Mouse (Mus musculus) small intestine, adult 2 months (tissue): ENCODE results near the gene Phgr1. TPM values are rescaled to one million over a fixed set of nuclear protein-coding genes. Genes with fewer than 3 reads are reported as not detected.
A peak's percentile ranks its signal among the peaks of the same experiment; 100 is the strongest.

Experiments
- H3K27ac ChIP-seq: fragments of 200-500 bp; 2 replicates; pipeline ENCODE4 v1.5.1; 2012; ENCODE audit warnings: low read depth, low read length, control low read depth, inconsistent platforms; ENCODE audit not compliant: insufficient read depth
- H3K27me3 ChIP-seq: fragments of 200-500 bp; 2 replicates; pipeline ENCODE4 v1.6.1; 2012; ENCODE audit warnings: mild to moderate bottlenecking, moderate library complexity, low read length, inconsistent platforms; ENCODE audit not compliant: control insufficient read depth, insufficient read depth
- H3K36me3 ChIP-seq: fragments of 200-500 bp; 2 replicates; pipeline ENCODE4 v1.6.1; 2012; ENCODE audit warnings: mild to moderate bottlenecking, low read length, control low read depth, inconsistent platforms; ENCODE audit not compliant: control insufficient read depth, insufficient read depth
- H3K4me1 ChIP-seq: fragments of 200-500 bp; 2 replicates; pipeline ENCODE4 v1.6.1; 2012; ENCODE audit warnings: low read length, inconsistent platforms, mixed read lengths; ENCODE audit not compliant: control insufficient read depth, insufficient read depth, insufficient read length
- H3K4me3 ChIP-seq: fragments of 200-500 bp; 2 replicates; pipeline ENCODE4 v1.5.1; 2012; ENCODE audit warnings: low read depth, mild to moderate bottlenecking, control low read depth, inconsistent platforms, low read length, moderate library complexity
- CTCF ChIP-seq: fragments of 200-500 bp; IDR thresholded peaks from 2 replicates; pipeline ENCODE4 v1.5.1; 2012; ENCODE audit warnings: low read depth, mild to moderate bottlenecking, control low read depth, inconsistent platforms, low read length, moderate library complexity, mixed read lengths; ENCODE audit not compliant: insufficient replicate concordance, insufficient read length; ENCODE audit errors: extremely low read depth
- POLR2A ChIP-seq: fragments of 200-500 bp; IDR thresholded peaks from 2 replicates; pipeline ENCODE4 v1.6.1; 2012; ENCODE audit warnings: low read depth, mild to moderate bottlenecking, control low read depth, inconsistent platforms, low read length, moderate library complexity
- WGBS: fragments of 180-500 bp; shearing (Covaris S2); methylation state at CpG from one replicate; pipeline ENCODE4 v1.1.7; 2018; 5-methylcytosine and 5-hydroxymethylcytosine counted together
- polyA plus RNA-seq: library from polyadenylated mRNA; depleted of rRNA; stranded (reverse); fragments of >200 nt; gene quantifications from 2 replicates; pipeline ENCODE4 v1.2.3, GENCODE M21; 2012

Gene Phgr1
- polyA plus RNA-seq, 1 experiment, result 5,176 TPM

GRCm38 (mm10) chr2:118760311-118761025 lies 12.1 kb upstream of the Phgr1 start:
- TF ChIP-seq CTCF, result no peak
- no peak for TF ChIP-seq POLR2A
- Histone ChIP-seq H3K4me1 (peaks cover 51% of the 10 kb centered on the region), H3K36me3 (no peaks in the 10 kb centered on the region), H3K27me3 (no peaks in the 10 kb centered on the region), H3K27ac (0 out of 2 replicates have a peak overlapping the region, but pooled peaks have one; percentile 8), H3K4me3 (no peak overlapping the region)
- WGBS, result 83% methylated on average over 11 of the region's 11 CpGs

DNA sequence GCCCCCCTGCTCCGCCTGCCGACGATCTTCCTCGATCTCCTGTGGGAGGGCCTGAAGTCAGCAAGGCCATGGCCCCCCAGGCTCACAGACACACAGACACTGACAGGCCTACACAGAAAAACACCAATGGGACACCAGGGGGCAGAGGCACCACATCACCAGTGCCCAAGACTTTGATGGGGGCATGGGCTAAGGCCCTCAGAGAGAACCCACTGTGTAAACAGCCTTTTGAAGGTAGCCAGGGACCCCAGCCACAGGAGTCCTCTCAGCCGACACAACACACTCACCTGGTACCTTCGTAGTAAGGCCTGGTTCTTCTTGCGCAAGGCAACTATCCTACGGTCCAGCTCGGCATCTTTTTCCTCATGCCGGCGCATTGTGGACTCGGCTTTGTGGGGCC lies 11.2 kb upstream of the Phgr1 start:
- 90% methylated on average over 12 of the region's 12 CpGs for WGBS
- TF ChIP-seq POLR2A (no peak), CTCF (no peak)
- Histone ChIP-seq H3K27ac (peak overlapping the region; percentile 56), H3K4me1 (peaks cover 60% of the 10 kb centered on the region), H3K4me3 (peak overlapping the region; percentile 44), H3K36me3 (no peaks in the 10 kb centered on the region), H3K27me3 (no peaks in the 10 kb centered on the region)

DNA sequence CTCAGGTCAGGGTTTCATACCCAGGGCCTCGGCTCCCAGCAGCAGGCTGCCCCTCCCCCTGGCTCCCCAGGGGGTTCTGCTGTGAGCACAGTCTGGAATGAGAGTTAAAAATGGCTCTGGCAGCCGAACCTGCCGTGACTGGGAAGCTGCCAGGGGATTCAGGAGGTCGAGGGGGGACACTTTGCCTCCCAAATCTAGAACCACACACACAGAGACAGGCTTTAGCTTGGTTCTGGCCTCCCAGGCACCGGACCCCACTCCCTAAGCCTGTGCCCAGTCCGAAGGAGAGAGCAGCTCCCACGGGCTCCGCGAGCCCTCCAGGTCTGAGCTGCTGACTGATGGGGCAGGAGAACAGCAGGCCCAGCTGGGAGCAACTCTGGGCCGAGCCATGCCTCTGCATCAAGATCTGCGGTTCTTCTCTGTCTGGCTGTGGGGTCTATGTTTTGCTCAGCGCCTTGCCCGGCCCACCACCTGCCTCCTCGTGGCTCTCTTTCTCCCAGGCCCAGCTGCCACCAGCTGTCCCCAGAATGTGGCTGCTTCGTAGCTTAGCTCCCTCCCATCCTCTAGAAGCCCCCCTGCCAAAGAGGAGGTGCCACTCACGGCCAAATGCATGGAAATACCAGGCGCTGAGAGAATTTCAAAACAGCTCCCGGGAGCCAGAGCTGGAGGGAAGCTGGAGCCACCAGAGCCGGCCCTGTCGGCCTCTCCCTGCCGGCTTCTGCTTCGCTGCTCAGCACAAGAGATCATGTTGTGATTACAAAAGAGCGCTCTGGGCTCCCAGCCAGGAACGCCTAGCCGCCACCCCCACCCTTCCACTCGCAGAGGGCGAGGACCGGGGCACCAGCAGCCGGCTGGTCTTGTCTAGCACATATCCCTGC lies 10.4 kb upstream of the Phgr1 start, which contains the start of gene Ccdc9b:
Ccdc9b (minus strand) TSS at position 756 of the 878 bp plus-strand sequence.
- 20% methylated on average over 29 of the region's 29 CpGs for WGBS
- H3K4me3 ChIP-seq, result peak within 1 kb of the TSS; percentile 44
- H3K27ac ChIP-seq, result peak within 1 kb of the TSS; percentile 64
- no peaks in the 10 kb centered on the region for H3K27me3 ChIP-seq
- H3K36me3 ChIP-seq, result no peaks in the 10 kb centered on the region
- peaks cover 67% of the 10 kb centered on the region for H3K4me1 ChIP-seq
- peak; percentile 80 for TF ChIP-seq POLR2A
- TF ChIP-seq CTCF, result no peak

DNA sequence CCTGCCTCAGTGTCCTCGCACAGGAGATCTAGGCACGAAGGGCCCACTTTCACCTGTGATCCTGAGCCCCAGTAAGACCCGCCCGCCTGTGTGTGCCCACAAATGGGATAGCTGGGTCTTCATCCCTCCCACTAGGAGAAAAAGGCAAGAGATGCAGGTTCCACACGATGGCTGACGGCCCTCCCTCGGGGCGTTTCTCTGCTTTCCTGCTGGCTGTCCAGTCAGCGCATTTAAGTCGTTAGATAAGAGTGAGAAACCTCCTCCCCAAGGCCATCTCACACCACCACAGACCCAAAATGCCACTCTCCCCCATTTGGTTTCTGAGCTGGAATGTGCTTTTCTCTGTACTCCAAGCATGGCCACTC lies 9.8 kb upstream of the Phgr1 start:
- Histone ChIP-seq H3K27me3 (no peaks in the 10 kb centered on the region), H3K4me3 (peak overlapping the region; percentile 37), H3K4me1 (peaks cover 69% of the 10 kb centered on the region), H3K27ac (peak overlapping the region; percentile 64), H3K36me3 (no peaks in the 10 kb centered on the region)
- WGBS, result 11% methylated on average over 10 of the region's 10 CpGs
- TF ChIP-seq POLR2A (no peak), CTCF (no peak)

DNA sequence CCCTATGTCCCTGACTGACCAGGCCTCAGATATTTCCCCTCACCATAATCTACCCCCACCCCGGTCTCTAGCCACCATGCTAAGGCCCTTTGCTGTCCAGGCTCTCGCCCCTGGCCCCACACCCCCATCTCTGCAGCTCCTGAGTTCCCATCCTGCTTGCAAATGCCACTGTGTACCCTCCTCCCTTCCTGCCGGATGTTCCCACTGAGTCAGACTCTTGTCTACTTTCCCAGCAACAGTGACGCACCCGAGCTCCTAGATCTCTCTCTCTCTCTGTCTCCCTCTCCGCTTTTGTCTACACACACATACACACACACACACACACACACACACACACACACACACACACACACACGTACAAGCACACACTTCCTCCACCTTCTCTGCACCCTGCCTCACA lies 9.1 kb upstream of the Phgr1 start:
- no peaks in the 10 kb centered on the region for H3K36me3 ChIP-seq
- no peaks in the 10 kb centered on the region for H3K27me3 ChIP-seq
- 73% methylated on average over 7 of the region's 7 CpGs for WGBS
- TF ChIP-seq CTCF (no peak), POLR2A (no peak)
- peak overlapping the region; percentile 64 for H3K27ac ChIP-seq
- no peak overlapping the region for H3K4me3 ChIP-seq
- H3K4me1 ChIP-seq, result peaks cover 69% of the 10 kb centered on the region

DNA sequence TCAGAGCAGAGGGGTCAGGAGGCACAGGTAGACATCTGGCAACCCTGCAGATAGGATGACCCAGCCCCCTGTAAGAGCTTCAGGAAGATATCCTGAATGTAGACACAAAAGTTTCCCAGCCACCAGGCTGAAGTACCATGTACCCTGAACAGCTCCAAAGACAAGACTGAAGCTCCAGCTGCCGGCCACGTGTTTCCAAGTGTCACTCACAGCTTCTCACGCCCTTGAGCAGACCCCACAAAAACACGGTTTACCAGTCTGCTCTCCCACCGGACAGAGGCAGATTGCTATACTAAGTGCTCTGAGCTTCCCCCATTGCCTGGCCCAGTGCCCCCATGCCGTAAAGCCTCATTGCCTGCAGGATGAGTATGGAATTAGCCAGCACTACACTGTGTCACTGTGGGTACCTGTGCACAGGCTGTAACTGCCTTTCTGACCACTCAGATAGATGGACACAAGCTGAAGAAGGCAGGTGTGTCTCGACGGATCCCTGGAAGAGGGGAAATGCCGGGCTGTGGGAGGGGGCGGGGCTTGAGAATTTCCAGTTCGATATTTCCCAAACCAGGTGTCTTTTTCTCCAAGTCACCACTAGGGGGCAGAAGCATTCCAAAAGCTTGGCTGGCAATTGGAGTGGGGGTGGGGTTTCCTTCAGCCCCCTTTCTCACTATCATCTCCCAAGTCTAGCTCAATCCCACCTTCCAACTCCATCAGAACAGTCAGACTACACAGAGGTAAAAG lies 8.3 kb upstream of the Phgr1 start:
- WGBS, result 33% methylated on average over 11 of the region's 11 CpGs
- no peak for TF ChIP-seq POLR2A
- TF ChIP-seq CTCF, result peak; percentile 80; the same call in 1 of the 2 replicates
- peak overlapping the region; percentile 79 for H3K27ac ChIP-seq

GRCm38 (mm10) chr2:118764875-118765274 lies 7.7 kb upstream of the Phgr1 start:
- Histone ChIP-seq H3K4me1 (peaks cover 63% of the 10 kb centered on the region), H3K27me3 (no peaks in the 10 kb centered on the region), H3K27ac (peak overlapping the region; percentile 79), H3K4me3 (no peak overlapping the region), H3K36me3 (no peaks in the 10 kb centered on the region)
- WGBS, result 46% methylated on average over 5 of the region's 5 CpGs
- TF ChIP-seq POLR2A (no peak), CTCF (no peak)

More for the DNA sequence above, 8.3 kb upstream of the Phgr1 start:
- no peaks in the 10 kb centered on the region for H3K36me3 ChIP-seq
- H3K4me3 ChIP-seq, result no peak overlapping the region
- no peaks in the 10 kb centered on the region for H3K27me3 ChIP-seq
- peaks cover 67% of the 10 kb centered on the region for H3K4me1 ChIP-seq
